ENCODE assay signal across 23 mouse cellular contexts in the genomic region with DNA sequence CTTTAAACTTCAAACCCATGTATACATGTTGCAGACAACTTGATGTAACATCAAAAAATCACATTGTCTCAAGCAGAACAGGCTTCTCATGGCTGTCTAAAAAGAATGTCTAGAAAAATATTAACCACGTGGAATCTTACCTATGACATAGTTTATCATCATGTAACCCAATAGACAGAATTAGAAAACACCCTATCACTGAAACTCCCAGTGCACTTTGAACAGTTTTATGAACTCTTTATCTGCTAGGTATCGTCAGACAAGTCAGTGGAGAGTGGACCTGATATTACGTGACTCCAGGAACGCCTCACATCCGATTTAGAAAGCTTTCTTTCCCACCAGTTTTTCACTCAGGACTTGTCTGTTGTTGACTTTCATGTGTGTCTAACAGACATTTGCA. TPM values are rescaled to one million over a fixed set of nuclear protein-coding genes. Genes with fewer than 3 reads are reported as not detected.
DNase-seq lines count a peak whose midpoint lies in the region; ATAC-seq lines count a peak whose summit lies in the region.
"Had no signal": no experiment of that assay in that cellular context is flagged by ENCODE, and none has a peak within 500 bp of the region (broad histone marks: within the 10 kb centered on the region; RNA-seq: fewer than 3 reads in every experiment).

No protein-coding gene starts in this region.

- H3K4me2 ChIP-seq in intestine, embryonic 14.5 days (ENCODE audit: low read length), result no peak overlapping the region
- H3K4me2 ChIP-seq in intestine, embryonic 16.5 days (ENCODE audit: low read depth, low read length), result no peak overlapping the region
- H3K4me2 ChIP-seq: embryonic facial prominence, embryonic 12.5 days; forebrain, embryonic 13.5 days; forebrain, embryonic 15.5 days had no signal

- no peak for DNase-seq in intestine, embryonic 14.5 days (ENCODE audit: low spot score)
- peak; percentile 36 for DNase-seq in large intestine, adult 2 months (ENCODE audit: low read depth, low spot score)
- DNase-seq in MN1 (ENCODE audit: low spot score), result no peak
- DNase-seq in lung, postnatal 14 days, result no peak
- DNase-seq: adrenal gland, adult 2 months; adrenal gland, postnatal 10 days; adrenal gland, postnatal 25 days; B cell, adult 2 months; cerebellum, adult 11-12 months; cerebellum, adult 2 months; cerebellum, adult 9-10 months; cerebellum, postnatal 10 days; cerebellum, postnatal 25 days; forebrain, postnatal 0 days had no signal

- H3K27ac ChIP-seq in intestine, embryonic 14.5 days (ENCODE audit: low read depth), result no peak overlapping the region
- H3K27ac ChIP-seq in intestine, embryonic 16.5 days (ENCODE audit: low read length), result peak overlapping the region; percentile 75
- H3K27ac ChIP-seq: embryonic facial prominence, embryonic 10.5 days; embryonic facial prominence, embryonic 12.5 days; forebrain, embryonic 13.5 days; forebrain, embryonic 15.5 days had no signal

- 75% methylated on average over 5 of the region's 5 CpGs for WGBS in intestine, embryonic 14.5 days
- 65% methylated on average over 5 of the region's 5 CpGs for WGBS in intestine, embryonic 16.5 days
- WGBS in large intestine, adult 2 months, result 42% methylated on average over 5 of the region's 5 CpGs

- no peaks in the 10 kb centered on the region for H3K27me3 ChIP-seq in intestine, embryonic 14.5 days (replicated peaks; ENCODE audit: control insufficient read depth, insufficient read depth, low read length)
- H3K27me3 ChIP-seq in intestine, embryonic 16.5 days (replicated peaks; ENCODE audit: control insufficient read depth, insufficient read depth, low read length), result no peaks in the 10 kb centered on the region
- H3K27me3 ChIP-seq: CH12.LX; embryonic facial prominence, embryonic 12.5 days; forebrain, embryonic 13.5 days; forebrain, embryonic 15.5 days had no signal

- H3K4me3 ChIP-seq in intestine, embryonic 14.5 days (ENCODE audit: low read depth, low read length), result no peak overlapping the region
- H3K4me3 ChIP-seq in intestine, embryonic 16.5 days (ENCODE audit: low read length), result peak overlapping the region; percentile 29
- H3K4me3 ChIP-seq: embryonic facial prominence, embryonic 10.5 days; embryonic facial prominence, embryonic 12.5 days; forebrain, embryonic 13.5 days; forebrain, embryonic 15.5 days had no signal

- H3K4me1 ChIP-seq in intestine, embryonic 14.5 days (replicated peaks; ENCODE audit: control insufficient read depth, insufficient read depth, low read length), result no peaks in the 10 kb centered on the region
- H3K4me1 ChIP-seq in intestine, embryonic 16.5 days (ENCODE audit: control insufficient read depth, insufficient read depth, low read length), result no peaks in the 10 kb centered on the region
- H3K4me1 ChIP-seq: embryonic facial prominence, embryonic 12.5 days; forebrain, embryonic 13.5 days; forebrain, embryonic 15.5 days had no signal

- no peaks in the 10 kb centered on the region for H3K9me3 ChIP-seq in intestine, embryonic 14.5 days (ENCODE audit: control insufficient read depth, low read length)
- H3K9me3 ChIP-seq in intestine, embryonic 16.5 days (ENCODE audit: control insufficient read depth, low read length), result no peaks in the 10 kb centered on the region
- H3K9me3 ChIP-seq: embryonic facial prominence, embryonic 10.5 days; embryonic facial prominence, embryonic 12.5 days; forebrain, embryonic 13.5 days; forebrain, embryonic 15.5 days; G1E had no signal

- no peaks in the 10 kb centered on the region for H3K36me3 ChIP-seq in intestine, embryonic 14.5 days (ENCODE audit: control insufficient read depth, insufficient read depth, low read length)
- no peaks in the 10 kb centered on the region for H3K36me3 ChIP-seq in intestine, embryonic 16.5 days (ENCODE audit: control insufficient read depth, insufficient read depth, low read length)
- H3K36me3 ChIP-seq: embryonic facial prominence, embryonic 10.5 days; embryonic facial prominence, embryonic 12.5 days; forebrain, embryonic 15.5 days; G1E had no signal

- no peak overlapping the region for H3K9ac ChIP-seq in intestine, embryonic 14.5 days (ENCODE audit: low read length)
- no peak overlapping the region for H3K9ac ChIP-seq in intestine, embryonic 16.5 days (ENCODE audit: low read depth, low read length)
- H3K9ac ChIP-seq: embryonic facial prominence, embryonic 12.5 days; forebrain, embryonic 13.5 days; forebrain, embryonic 15.5 days; forebrain, postnatal 0 days had no signal

- ATAC-seq in intestine, embryonic 14.5 days (replicated peaks; ENCODE audit: low FRiP score, low TSS enrichment, low read depth), result 0 out of 2 replicates have a peak, but pooled peaks have one; percentile 43
- ATAC-seq in intestine, embryonic 16.5 days, result peak; percentile 86
- no peak for ATAC-seq in cerebellum, adult (ENCODE audit: insufficient number of reproducible peaks, low FRiP score, low TSS enrichment)
- ATAC-seq: CD4-positive, CD25-positive, alpha-beta regulatory T cell, adult 4 months; forebrain, embryonic 13.5 days; forebrain, embryonic 15.5 days; forebrain, postnatal 0 days had no signal

RNA-seq across cellular contexts. Expression of gene Fam83b, which starts 15.1 kb away (rescaled TPM):
- 13.6 and 14.5 TPM in 2 replicates for polyA plus RNA-seq in intestine, embryonic 14.5 days (2014; fragmentation: Nextera tagmentation; extraction: Ambion mirVana)
- 11.2 and 13.1 TPM in 2 replicates for polyA plus RNA-seq in intestine, embryonic 16.5 days (2015; fragmentation: Nextera tagmentation; extraction: Ambion mirVana)
- polyA plus RNA-seq in large intestine, adult 2 months (2012; rRNA removed), result 2.4 and 7.5 TPM in 2 replicates
- polyA plus RNA-seq: adrenal gland, adult 2 months; CD4-positive, CD25-positive, alpha-beta regulatory T cell, adult 4 months; forebrain, embryonic 13.5 days; forebrain, embryonic 15.5 days; G1E had no signal
